Mouse (Mus musculus) ES-E14 (cell line): ENCODE measurements around the gene Gngt2.

Experiments used
- CHD2 ChIP-seq: IDR thresholded peaks from 2 replicates; pipeline ENCODE4 v1.6.1; 2014; ENCODE audit warnings: mild to moderate bottlenecking, low read depth, low read length, inconsistent platforms
- HCFC1 ChIP-seq: IDR thresholded peaks from 2 replicates; pipeline ENCODE4 v1.6.1; 2012; ENCODE audit warnings: low read length, inconsistent platforms, borderline replicate concordance; ENCODE audit not compliant: insufficient read depth

GRCm38 (mm10) chr11:95842953-95843352, 5.9 kb downstream of the Gngt2 start:
- TF ChIP-seq HCFC1 (no peak), CHD2 (no peak)
